Mouse (Mus musculus) induced T-regulatory cell, adult 2 months (primary cell): ENCODE measurements around the gene Bcl2l12.

Experiments
- DNase-seq: peaks from one replicate; pipeline ENCODE4 v3.0.0-alpha.2; 2012; ENCODE audit warnings: low read depth

Bcl2l12 gene

DNA sequence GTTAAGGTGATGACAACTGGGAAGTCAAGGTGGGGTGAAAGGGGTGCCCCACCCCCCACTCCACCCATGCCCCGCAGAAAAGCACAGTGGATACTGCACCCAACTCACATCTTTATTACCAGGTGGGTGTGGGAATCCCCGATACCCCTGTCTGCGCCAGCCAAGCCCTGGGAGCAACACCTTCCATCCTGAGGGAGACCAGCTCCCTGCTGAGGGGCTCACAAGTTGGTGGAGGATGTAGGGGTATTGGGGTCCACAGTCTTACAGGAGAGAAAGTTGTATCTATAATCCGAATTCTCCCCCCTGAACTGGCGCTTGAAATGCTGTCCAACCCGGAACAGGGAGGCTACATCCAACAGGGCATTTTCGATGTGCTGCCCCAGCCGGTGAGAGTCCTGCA lies 39.2 kb downstream of the Bcl2l12 start:
- DNase-seq = no peak

- DNase-seq = peak; percentile 62
Observed at GRCm38 (mm10) chr7:44958208-44958607, 40.3 kb downstream of the Bcl2l12 start.

DNA sequence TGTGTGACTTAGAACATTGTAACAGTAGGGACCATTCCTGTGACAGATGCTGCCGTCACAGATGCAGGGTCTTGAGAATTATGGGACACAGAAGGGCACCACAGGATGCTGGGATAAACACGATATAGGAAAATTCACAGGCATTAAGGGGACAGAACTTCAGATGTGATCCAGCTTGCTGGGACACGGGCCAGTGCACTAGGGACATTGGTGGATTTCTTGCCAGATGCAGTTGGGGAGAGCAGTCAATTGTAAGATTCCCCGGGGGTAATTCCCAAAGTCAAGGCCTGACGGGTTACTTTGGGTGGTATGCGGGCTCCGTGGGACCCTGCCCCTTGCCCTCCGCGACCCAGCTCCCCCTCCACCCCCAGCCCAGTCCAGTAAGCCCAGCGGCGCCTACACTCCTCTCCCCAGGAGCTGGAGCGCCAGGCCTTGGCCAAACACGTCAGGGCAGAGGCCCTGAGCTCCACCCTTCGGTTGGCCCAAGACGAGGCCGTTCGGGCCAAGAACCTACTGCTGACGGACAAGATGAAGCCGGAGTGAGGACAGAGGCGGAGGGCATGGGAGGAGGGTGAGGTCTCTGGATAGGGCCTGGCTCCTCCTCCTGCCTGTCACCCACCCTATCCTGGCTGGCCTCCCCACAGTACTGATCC lies 41.2 kb downstream of the Bcl2l12 start:
- DNase-seq = no peak

DNA sequence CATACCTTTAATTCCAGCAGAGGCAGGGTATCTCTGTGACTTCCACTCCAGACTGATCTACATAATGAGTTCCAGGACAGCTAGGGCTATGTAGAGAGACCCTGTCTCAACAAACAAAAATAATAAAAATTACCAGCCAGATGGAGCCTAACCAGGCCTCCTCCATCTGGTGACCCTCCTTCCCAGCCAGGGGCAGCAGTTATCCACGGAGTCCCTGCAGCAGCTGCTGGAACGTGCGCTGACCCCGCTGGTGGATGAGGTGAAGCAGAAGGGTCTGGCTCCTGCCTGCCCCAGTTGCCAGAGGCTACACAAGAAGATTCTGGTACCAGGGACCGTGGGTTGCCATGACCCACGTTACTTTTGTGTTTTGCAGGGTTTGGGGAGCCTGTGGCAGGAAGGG lies 42.2 kb downstream of the Bcl2l12 start:
- DNase-seq = no peak

DNA sequence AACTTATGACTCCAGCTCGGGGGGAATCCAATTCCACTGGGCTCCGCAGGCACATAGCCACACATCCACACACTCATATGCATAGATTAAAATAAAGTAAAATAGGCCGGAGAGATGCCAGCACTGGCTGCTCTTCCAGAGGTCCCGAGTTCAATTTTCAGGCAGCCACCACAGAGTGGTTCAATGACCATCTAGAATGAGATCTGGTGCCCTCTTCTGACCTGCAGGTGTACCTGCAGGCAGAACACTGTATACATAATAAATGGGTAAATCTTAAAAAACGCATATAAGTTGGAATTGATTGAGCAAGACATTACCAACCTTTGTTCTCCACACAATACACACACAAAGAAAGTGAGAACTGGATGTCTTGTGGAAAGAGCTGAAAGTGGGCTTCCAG lies 42.9 kb downstream of the Bcl2l12 start:
- DNase-seq = peak; percentile 70

DNA sequence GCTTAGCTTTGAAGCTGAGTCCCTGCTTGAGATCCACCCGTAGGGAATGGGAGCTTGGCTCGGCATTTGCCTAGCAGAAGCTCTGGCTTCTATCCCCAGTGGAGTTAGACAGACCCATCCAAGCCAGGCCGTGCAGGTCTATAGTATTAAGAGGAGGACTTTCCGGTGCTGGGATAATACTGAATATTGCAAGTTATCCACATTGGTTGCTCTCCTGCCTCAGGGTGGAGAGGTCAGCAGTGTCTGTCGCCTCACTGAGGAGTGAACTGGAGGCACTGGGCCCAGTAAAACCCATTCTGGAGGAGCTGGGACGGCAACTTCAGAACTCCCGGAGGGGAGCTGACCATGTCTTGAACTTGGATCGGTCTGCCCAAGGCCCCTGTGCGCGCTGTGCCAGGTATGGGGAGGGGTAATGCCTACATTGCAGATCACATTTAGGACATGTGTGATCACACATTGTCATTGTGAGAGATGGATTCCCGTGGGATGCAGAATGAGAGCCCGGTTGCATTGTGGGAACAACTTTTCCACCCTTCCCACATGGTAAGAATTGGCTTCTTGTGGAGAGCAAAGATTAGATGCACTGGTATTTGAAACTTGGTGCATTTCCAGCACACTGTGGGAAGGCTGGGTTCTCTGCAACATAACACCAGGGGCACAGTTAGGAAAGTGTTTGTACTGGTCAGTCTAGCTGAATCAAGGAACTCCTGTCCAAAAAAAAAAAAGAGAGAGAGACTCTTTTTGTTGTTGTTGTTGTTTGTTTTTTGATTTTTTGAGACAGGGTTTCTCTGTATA lies 44.2 kb downstream of the Bcl2l12 start:
- no peak for DNase-seq

DNA sequence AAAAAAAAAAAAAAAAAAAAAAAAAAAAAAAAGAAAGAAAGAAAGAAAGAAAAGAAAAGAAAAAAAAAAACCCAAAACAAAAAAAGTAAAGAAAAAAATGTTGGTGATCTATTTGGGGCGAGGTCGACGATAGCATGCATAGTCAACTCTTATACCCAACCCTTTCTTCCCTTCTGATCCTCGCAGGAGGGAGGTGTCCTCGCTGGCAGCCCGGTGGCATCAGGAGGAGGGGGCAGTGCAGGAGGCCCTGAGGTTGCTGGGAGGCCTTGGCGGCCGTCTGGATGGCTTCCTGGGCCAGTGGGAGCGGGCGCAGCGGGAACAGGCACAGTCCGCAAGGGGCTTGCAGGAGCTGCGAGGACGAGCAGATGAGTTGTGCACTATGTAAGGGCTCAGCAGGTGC lies 45.0 kb downstream of the Bcl2l12 start:
- DNase-seq = no peak

GRCm38 (mm10) chr7:44952611-44953306 lies 45.8 kb downstream of the Bcl2l12 start:
- peak; percentile 86 for DNase-seq

DNA sequence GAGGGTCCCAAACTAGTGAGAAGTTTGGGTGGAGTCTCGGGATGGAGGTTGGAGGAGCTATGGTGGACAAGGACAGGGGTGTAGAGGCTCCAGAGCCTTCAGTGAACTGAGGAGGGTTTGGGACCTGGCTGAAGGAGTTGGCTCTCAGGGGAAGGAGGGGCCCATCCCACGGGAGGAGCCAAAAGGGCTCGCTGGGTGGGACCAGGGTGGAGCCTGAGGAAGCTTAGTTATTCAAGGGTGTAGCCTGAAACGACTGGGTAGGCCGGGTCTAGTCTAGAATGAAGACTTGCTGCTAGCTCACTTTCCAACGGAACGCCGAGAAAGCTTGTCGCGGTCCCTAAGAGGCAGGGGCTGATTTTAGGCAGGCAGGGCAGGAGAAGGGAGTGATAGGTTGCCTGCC lies 46.6 kb downstream of the Bcl2l12 start:
- DNase-seq = peak; percentile 46

GRCm38 (mm10) chr7:44949922-44950321 lies 48.6 kb downstream of the Bcl2l12 start:
- no peak for DNase-seq

DNA sequence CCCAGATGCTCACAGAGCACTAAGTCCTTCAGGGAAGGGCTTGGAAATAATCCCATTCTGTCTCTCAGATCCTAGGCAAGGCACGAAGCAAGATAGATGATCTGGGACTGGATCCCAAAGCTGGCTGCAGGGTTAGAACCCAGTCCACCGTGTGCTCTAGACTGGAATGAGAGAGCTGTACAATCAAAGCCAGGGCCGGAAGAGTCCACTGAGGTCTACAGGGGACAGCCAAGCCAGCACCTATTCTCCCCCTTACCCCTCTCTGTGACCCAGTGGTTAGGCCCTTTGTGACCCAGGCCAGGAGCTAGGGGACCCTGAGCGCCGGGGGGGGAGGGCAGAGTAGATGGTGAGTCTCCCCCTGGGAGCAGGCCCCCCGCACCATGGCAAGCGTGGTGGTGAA lies 55.6 kb downstream of the Bcl2l12 start, which contains the start of gene Tsks:
Gene Tsks, plus strand, starts transcription at position 301 of the 400 bp plus-strand sequence.
- DNase-seq = no peak
